Mouse (Mus musculus) left cerebral cortex, adult 11 months (tissue): ENCODE measurements at regions not wholly inside any gene's neighbourhood (a gene's known extent, or its start where the extent isn't known, plus 50 kb on each side); places are given as distances from the start of the nearest gene placed in this dataset.
A peak's percentile ranks its signal among the peaks of the same experiment; 100 is the strongest.
"Not testable (repeated sequence)": the region's sequence is repeated elsewhere in the genome, so short reads cannot be mapped to it uniquely, and the experiment has no call there.

ENCODE experiments used
- DNase-seq: peaks from one replicate; pipeline ENCODE4 v3.0.0; 2022; ENCODE audit warnings: low spot score

- DNase-seq, result peak; percentile 26
Measured at GRCm38 (mm10) chr7:59891363-59891762, 113.5 kb downstream of the Snurf start.

GRCm38 (mm10) chr7:59858480-59858879, 146.4 kb downstream of the Snurf start:
- not testable (repeated sequence) for DNase-seq
